Mouse (Mus musculus) lung, embryonic 16.5 days (tissue): ENCODE results near the gene Smox. TPM values are rescaled to one million over a fixed set of nuclear protein-coding genes. Genes with fewer than 3 reads are reported as not detected.

ENCODE experiments used
- ATAC-seq: fragments of 200-750 bp; cut with Nextera tagmentation; 2 replicates; pipeline ENCODE4 v1.8.0; 2017; ENCODE audit warnings: low read depth, mild to moderate bottlenecking, moderate library complexity
- H3K27ac ChIP-seq: fragments of 300-500 bp; sonication (generic); 2 replicates; pipeline ENCODE4 v1.5.1; 2014; ENCODE audit warnings: mild to moderate bottlenecking, control low read depth, low read length
- H3K27me3 ChIP-seq: fragments of 300-500 bp; sonication (generic); 2 replicates; pipeline ENCODE4 v1.6.1; 2014; ENCODE audit warnings: low read depth, low read length, mixed read lengths; ENCODE audit not compliant: control insufficient read depth, insufficient read depth
- H3K36me3 ChIP-seq: fragments of 300-500 bp; sonication (generic); 2 replicates; pipeline ENCODE4 v1.6.1; 2014; ENCODE audit warnings: low read length; ENCODE audit not compliant: control insufficient read depth, insufficient read depth
- H3K4me1 ChIP-seq: fragments of 300-500 bp; sonication (generic); replicated peaks from 2 replicates; pipeline ENCODE4 v1.6.1; 2014; ENCODE audit warnings: low read length, mixed read lengths; ENCODE audit not compliant: control insufficient read depth, insufficient read depth
- H3K4me2 ChIP-seq: fragments of 300-500 bp; sonication (generic); 2 replicates; pipeline ENCODE4 v1.6.1; 2014; ENCODE audit warnings: low read depth, low read length, control low read depth
- H3K4me3 ChIP-seq: fragments of 300-500 bp; sonication (generic); 2 replicates; pipeline ENCODE4 v1.5.1; 2014; ENCODE audit warnings: mild to moderate bottlenecking, low read length, control low read depth
- H3K9ac ChIP-seq: fragments of 300-500 bp; sonication (generic); 2 replicates; pipeline ENCODE4 v1.6.1; 2014; ENCODE audit warnings: low read length, control low read depth
- H3K9me3 ChIP-seq: fragments of 300-500 bp; sonication (generic); 2 replicates; pipeline ENCODE4 v1.6.1; 2016; ENCODE audit warnings: low read length; ENCODE audit not compliant: control insufficient read depth
- WGBS: fragments of 180-500 bp; shearing (Covaris S2); extraction: QIAGEN DNeasy Blood & Tissue Kit; methylation state at CpG from one replicate; pipeline ENCODE4 v1.1.7; 2014; 5-methylcytosine and 5-hydroxymethylcytosine counted together
- polyA plus RNA-seq: library from polyadenylated mRNA; unstranded; fragments of >200 nt; fragmentation: Nextera tagmentation; extraction: Ambion mirVana; gene quantifications from 2 replicates; pipeline ENCODE4 v1.2.1, GENCODE M21; 2015

Gene Smox
- polyA plus RNA-seq, 1 experiment from 2014 or later, result 32.9 TPM

DNA sequence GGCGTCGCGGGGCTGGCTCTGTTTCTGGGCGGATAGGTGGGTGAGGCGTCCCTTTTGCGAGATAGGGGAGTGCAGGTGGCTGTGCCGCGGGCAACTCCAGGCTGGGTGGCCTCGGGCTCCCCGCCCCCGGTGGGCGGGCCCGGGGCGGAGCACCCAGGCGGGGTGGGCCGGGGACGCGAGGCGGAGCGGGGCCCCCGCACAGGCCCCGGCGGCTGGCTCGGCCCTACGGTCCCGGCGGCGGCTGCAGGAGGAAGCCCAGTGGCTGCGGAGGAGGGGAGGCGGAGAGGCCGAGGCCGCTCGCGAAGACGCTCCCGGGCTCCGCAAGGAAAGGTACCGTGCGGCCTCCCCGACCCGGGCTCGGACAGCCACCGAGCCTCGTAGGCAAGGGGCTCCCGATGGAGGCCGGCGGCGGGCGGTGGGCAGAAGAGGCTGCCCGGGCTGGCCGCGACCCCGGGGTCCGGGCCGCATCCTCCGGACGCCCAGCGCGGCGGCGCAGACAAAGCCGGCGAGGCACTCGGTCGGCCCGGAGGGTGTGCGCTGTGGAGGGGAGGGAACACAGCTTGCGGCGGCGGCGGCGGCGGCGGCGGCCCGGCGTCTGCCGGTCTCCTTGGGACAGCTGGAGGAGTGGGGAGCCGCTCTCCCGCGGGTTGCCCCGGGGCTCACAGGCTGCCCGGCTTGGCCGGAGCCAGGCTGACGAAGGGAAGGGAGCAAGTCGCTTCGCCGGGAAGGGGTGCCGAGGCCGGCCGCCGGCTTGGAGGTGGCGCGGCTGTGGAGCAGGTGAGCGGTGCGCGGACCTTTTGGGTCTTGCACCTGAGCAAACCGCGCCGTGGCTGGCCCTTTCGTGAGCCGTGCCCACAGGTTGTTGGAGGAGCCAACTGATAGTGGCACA, 655 bp downstream of the Smox start:
- Histone ChIP-seq H3K4me3 (peak overlapping the region; percentile 85), H3K36me3 (no peaks in the 10 kb centered on the region), H3K9me3 (no peaks in the 10 kb centered on the region), H3K27me3 (no peaks in the 10 kb centered on the region), H3K27ac (peak overlapping the region; percentile 73), H3K9ac (peak overlapping the region; percentile 88), H3K4me1 (peaks cover 11% of the 10 kb centered on the region), H3K4me2 (peak overlapping the region; percentile 96)
- under 1% methylated on average over 89 of the region's 102 CpGs for WGBS
- ATAC-seq, result peak; percentile 98

GRCm38 (mm10) chr2:131492596-131493139, 1.4 kb downstream of the Smox start:
- Histone ChIP-seq H3K9ac (peak overlapping the region; percentile 88), H3K4me2 (peak overlapping the region; percentile 96), H3K4me3 (peak overlapping the region; percentile 85), H3K27ac (peak overlapping the region; percentile 73; the same call in 1 of the 2 replicates), H3K4me1 (peaks cover 11% of the 10 kb centered on the region), H3K36me3 (no peaks in the 10 kb centered on the region), H3K9me3 (no peaks in the 10 kb centered on the region), H3K27me3 (no peaks in the 10 kb centered on the region)
- WGBS, result 15% methylated on average over 10 of the region's 10 CpGs
- no peak for ATAC-seq

GRCm38 (mm10) chr2:131493446-131493845, 2.1 kb downstream of the Smox start:
- H3K9ac ChIP-seq, result no peak overlapping the region
- 59% methylated on average over 5 of the region's 5 CpGs for WGBS
- no peaks in the 10 kb centered on the region for H3K27me3 ChIP-seq
- no peak overlapping the region for H3K27ac ChIP-seq
- no peaks in the 10 kb centered on the region for H3K9me3 ChIP-seq
- no peaks in the 10 kb centered on the region for H3K36me3 ChIP-seq
- no peak for ATAC-seq
- H3K4me1 ChIP-seq, result peaks cover 11% of the 10 kb centered on the region
- no peak overlapping the region for H3K4me2 ChIP-seq
- H3K4me3 ChIP-seq, result no peak overlapping the region

- WGBS, result 60% methylated on average over 3 of the region's 3 CpGs
- no peak for ATAC-seq
- Histone ChIP-seq H3K9ac (no peak overlapping the region), H3K4me3 (no peak overlapping the region), H3K4me2 (no peak overlapping the region), H3K36me3 (no peaks in the 10 kb centered on the region), H3K9me3 (no peaks in the 10 kb centered on the region), H3K27ac (no peak overlapping the region), H3K4me1 (peaks cover 15% of the 10 kb centered on the region), H3K27me3 (no peaks in the 10 kb centered on the region)
Measured at GRCm38 (mm10) chr2:131495256-131495655, 4.0 kb downstream of the Smox start.

GRCm38 (mm10) chr2:131496125-131496820, 5.0 kb downstream of the Smox start:
- Histone ChIP-seq H3K4me1 (peaks cover 25% of the 10 kb centered on the region), H3K9ac (no peak overlapping the region), H3K27me3 (no peaks in the 10 kb centered on the region), H3K4me2 (no peak overlapping the region), H3K36me3 (no peaks in the 10 kb centered on the region), H3K27ac (no peak overlapping the region), H3K4me3 (no peak overlapping the region), H3K9me3 (no peaks in the 10 kb centered on the region)
- no peak for ATAC-seq
- WGBS, result 83% methylated on average over 5 of the region's 5 CpGs

DNA sequence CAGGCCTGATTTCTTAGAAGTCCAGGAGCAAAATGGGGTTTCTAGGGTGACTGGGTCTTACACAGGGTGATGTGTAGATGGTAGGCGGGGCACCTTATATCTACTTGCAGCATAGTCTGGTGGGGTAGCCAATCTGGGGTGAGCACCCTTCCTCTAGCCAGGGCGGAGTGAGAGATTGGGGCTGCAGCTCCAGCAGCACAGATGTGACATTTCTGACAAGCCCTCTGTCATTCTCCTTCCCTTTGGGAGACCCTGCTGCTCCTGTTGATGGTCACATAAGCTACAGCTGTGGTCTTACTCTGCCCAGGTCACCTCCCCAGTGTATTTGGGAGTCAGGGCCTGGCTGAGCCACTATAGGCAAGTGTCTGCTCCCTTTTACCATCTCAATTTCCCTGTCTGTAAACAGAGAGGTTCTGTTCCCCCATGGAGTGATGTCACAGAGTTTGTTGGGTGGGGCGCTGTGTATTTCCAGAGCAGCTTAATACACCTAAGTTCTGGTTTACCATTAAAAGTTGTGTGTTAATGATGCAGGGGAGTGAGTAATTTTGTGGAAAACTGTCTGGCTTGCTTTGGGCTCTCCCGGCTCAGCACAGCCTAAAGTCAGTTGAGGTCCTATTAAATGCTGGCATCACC, 6.0 kb downstream of the Smox start:
- Histone ChIP-seq H3K27ac (no peak overlapping the region), H3K27me3 (no peaks in the 10 kb centered on the region), H3K4me2 (no peak overlapping the region), H3K4me1 (peaks cover 28% of the 10 kb centered on the region), H3K9me3 (no peaks in the 10 kb centered on the region), H3K9ac (no peak overlapping the region), H3K36me3 (no peaks in the 10 kb centered on the region), H3K4me3 (no peak overlapping the region)
- WGBS, result 83% methylated on average over 4 of the region's 4 CpGs
- ATAC-seq, result no peak

GRCm38 (mm10) chr2:131498219-131498618, 6.9 kb downstream of the Smox start:
- Histone ChIP-seq H3K9ac (no peak overlapping the region), H3K4me3 (no peak overlapping the region), H3K27me3 (no peaks in the 10 kb centered on the region), H3K36me3 (no peaks in the 10 kb centered on the region), H3K4me2 (no peak overlapping the region), H3K27ac (no peak overlapping the region), H3K4me1 (peaks cover 22% of the 10 kb centered on the region), H3K9me3 (no peaks in the 10 kb centered on the region)
- no peak for ATAC-seq
- 67% methylated on average over 7 of the region's 7 CpGs for WGBS

DNA sequence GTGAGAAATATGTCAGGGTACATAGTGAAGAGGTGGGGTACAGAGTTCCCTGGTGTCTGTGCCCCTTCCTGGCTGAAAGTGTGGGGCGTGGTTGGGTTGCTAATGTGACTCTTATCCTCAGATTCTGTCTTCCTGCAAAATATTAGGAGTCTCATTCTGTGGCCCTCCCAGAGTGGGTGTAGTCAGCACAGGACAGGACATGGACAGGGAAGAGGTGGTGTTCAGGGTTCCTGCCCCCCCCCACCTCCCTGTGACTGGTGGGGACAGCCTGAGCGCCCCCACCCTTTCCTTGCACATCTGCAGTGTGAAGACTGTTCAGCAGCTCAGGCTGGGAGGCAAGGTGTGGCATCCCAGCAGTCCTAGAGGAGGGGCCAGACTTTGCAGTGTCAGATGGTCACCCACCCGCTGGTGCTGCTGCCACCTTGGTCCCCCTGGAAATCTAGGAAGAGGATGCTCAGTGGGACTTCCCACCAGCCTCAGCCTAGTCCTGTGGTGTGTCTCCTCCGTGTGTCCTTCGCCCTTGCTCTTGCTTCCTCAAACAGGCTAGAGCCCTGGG, 8.1 kb downstream of the Smox start:
- 58% methylated on average over 5 of the region's 5 CpGs for WGBS
- peaks cover 22% of the 10 kb centered on the region for H3K4me1 ChIP-seq
- no peaks in the 10 kb centered on the region for H3K36me3 ChIP-seq
- 0 out of 2 replicates have a peak, but pooled peaks have one; percentile 3 for ATAC-seq
- H3K9me3 ChIP-seq, result no peaks in the 10 kb centered on the region
- H3K4me2 ChIP-seq, result no peak overlapping the region
- no peak overlapping the region for H3K27ac ChIP-seq
- no peak overlapping the region for H3K4me3 ChIP-seq
- H3K27me3 ChIP-seq, result no peaks in the 10 kb centered on the region
- no peak overlapping the region for H3K9ac ChIP-seq
